Mouse (Mus musculus) thymus, postnatal 0 days (tissue): ENCODE results near the gene Atxn1. TPM values are rescaled to one million over a fixed set of nuclear protein-coding genes. Genes with fewer than 3 reads are reported as not detected.

Experiments
- DNase-seq: peaks from one replicate; pipeline ENCODE4 v3.0.0-alpha.2; 2015; ENCODE audit warnings: low spot score
- polyA plus RNA-seq: library from polyadenylated mRNA; unstranded; fragments of >200 nt; fragmentation: Nextera tagmentation; extraction: Ambion mirVana; gene quantifications from 2 replicates; pipeline ENCODE4 v1.2.1, GENCODE M21; 2015

Gene Atxn1
- polyA plus RNA-seq, 1 experiment from 2014 or later, result 6.3 TPM

- no peak for DNase-seq
These were observed 178.4 kb downstream of the Atxn1 start for GRCm38 (mm10) chr13:45786409-45786808.

GRCm38 (mm10) chr13:45783681-45784080, 181.1 kb downstream of the Atxn1 start:
- no peak for DNase-seq

- DNase-seq, result no peak
These were observed 186.1 kb downstream of the Atxn1 start for GRCm38 (mm10) chr13:45778750-45779149.

GRCm38 (mm10) chr13:45778171-45778570, 186.6 kb downstream of the Atxn1 start:
- DNase-seq, result no peak

- DNase-seq, result no peak
These were observed 189.3 kb downstream of the Atxn1 start for GRCm38 (mm10) chr13:45775516-45775915.

GRCm38 (mm10) chr13:45773381-45774168, 191.2 kb downstream of the Atxn1 start:
- no peak for DNase-seq

GRCm38 (mm10) chr13:45769757-45770156, 195.1 kb downstream of the Atxn1 start:
- DNase-seq, result no peak

- DNase-seq, result no peak
These were observed 196.6 kb downstream of the Atxn1 start for GRCm38 (mm10) chr13:45768250-45768649.

GRCm38 (mm10) chr13:45764354-45764753, 200.5 kb downstream of the Atxn1 start:
- DNase-seq, result no peak

- DNase-seq, result no peak
These were observed 202.5 kb downstream of the Atxn1 start for GRCm38 (mm10) chr13:45762278-45762677.

GRCm38 (mm10) chr13:45754483-45754882, 210.3 kb downstream of the Atxn1 start:
- DNase-seq, result no peak

- DNase-seq, result no peak
These were observed 212.3 kb downstream of the Atxn1 start for GRCm38 (mm10) chr13:45752498-45752897.

GRCm38 (mm10) chr13:45751231-45751630, 213.6 kb downstream of the Atxn1 start:
- DNase-seq, result no peak

- DNase-seq, result no peak
These were observed 214.2 kb downstream of the Atxn1 start for GRCm38 (mm10) chr13:45750627-45751026.

GRCm38 (mm10) chr13:45749937-45750336, 214.9 kb downstream of the Atxn1 start:
- no peak for DNase-seq

- no peak for DNase-seq
These were observed 215.6 kb downstream of the Atxn1 start for GRCm38 (mm10) chr13:45749222-45749621.

GRCm38 (mm10) chr13:45748691-45749090, 216.1 kb downstream of the Atxn1 start:
- no peak for DNase-seq

- DNase-seq, result no peak
These were observed 218.7 kb downstream of the Atxn1 start for GRCm38 (mm10) chr13:45745851-45746773.

GRCm38 (mm10) chr13:45744803-45745432, 219.9 kb downstream of the Atxn1 start:
- no peak for DNase-seq

- DNase-seq, result no peak
These were observed 221.0 kb downstream of the Atxn1 start for GRCm38 (mm10) chr13:45743848-45744247.

GRCm38 (mm10) chr13:45740369-45740768, 224.4 kb downstream of the Atxn1 start:
- DNase-seq, result no peak

- DNase-seq, result no peak
These were observed 228.6 kb downstream of the Atxn1 start for GRCm38 (mm10) chr13:45736241-45736640.
